Mouse (Mus musculus): ENCODE measurements at regions not wholly inside any gene's neighbourhood (a gene's known extent, or its start where the extent isn't known, plus 50 kb on each side); places are given as distances from the start of the nearest gene placed in this dataset.

DNA sequence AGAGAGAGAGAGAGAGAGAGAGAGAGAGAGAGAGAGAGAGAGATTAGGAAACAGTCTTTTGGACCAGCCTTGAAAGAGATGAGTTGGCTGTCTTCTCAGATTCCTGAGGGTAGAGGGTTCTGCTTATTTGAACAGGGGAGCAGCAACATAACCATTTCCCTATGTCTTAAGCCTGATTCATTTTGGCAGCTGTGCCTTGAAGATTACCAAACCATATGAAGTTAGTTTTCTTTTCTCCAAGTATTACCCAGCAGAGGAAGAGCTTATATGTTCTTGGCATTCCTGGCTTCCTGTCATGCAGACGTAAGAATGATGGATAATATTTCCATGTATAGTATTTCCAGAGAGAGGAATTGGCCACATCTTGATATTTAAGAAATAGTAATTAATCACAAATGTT, 124.8 kb upstream of the Igsf10 start:
- peak; percentile 47; the same call in 1 of the 2 replicates for ATAC-seq (ENCODE audit: insufficient read depth, low FRiP score)
- Histone ChIP-seq H3K4me1 (ENCODE audit: control insufficient read depth, insufficient read depth, low read length) (no peaks in the 10 kb centered on the region), H3K9me3 (replicated peaks; ENCODE audit: control insufficient read depth, low read length) (no peaks in the 10 kb centered on the region), H3K36me3 (ENCODE audit: control insufficient read depth, insufficient read depth, low read length) (no peaks in the 10 kb centered on the region), H3K9ac (ENCODE audit: low read length) (no peak overlapping the region), H3K4me2 (ENCODE audit: low read depth, low read length) (no peak overlapping the region), H3K27ac (ENCODE audit: low read length) (no peak overlapping the region), H3K27me3 (ENCODE audit: control insufficient read depth, insufficient read depth, low read length) (no peaks in the 10 kb centered on the region), H3K4me3 (replicated peaks; ENCODE audit: low read length) (no peak overlapping the region)
- WGBS = 36% methylated on average over 1 of the region's 1 CpGs

DNA sequence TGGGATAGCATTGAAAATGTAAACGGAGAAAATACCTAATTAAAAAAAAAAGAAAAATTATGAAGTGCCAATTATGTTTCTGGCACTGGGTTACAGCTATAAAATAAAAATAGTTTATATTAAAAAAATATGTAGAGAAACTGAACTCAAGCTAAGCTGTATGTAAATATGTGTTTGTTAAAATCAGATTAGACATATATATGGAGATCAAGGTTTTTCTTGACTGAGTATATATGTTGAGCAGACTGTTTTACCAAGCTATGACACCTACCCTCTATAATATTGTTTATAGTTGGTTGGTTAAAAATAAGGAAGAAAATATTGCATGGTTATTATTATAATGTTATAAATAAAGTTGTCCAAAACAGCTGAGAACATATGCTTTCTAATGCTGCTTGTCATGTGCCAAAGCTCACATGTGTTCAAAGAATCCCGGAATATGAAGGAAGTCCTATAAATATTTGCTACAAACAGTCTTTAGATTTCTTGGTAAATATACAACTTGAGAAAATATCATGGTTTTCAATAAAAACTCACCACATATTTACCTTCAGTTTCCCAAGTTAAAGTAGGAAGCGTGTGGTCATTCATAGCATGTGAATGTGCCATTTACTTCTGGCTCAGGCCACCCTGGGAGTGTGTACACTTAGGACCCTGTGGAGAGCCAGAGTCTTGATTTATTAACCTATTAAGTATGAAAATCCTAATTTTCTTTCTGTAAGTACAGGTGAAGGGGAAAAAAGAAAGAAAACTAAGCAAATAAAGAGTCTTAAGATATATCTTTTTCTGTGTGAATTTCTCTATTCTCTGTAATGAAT, 118.4 kb upstream of the Igsf10 start:
- H3K4me2 ChIP-seq (ENCODE audit: low read depth, low read length) = no peak overlapping the region
- H3K27ac ChIP-seq (ENCODE audit: low read length) = no peak overlapping the region
- H3K36me3 ChIP-seq (ENCODE audit: control insufficient read depth, insufficient read depth, low read length) = no peaks in the 10 kb centered on the region
- H3K27me3 ChIP-seq (ENCODE audit: control insufficient read depth, insufficient read depth, low read length) = no peaks in the 10 kb centered on the region
- no peaks in the 10 kb centered on the region for H3K4me1 ChIP-seq (ENCODE audit: control insufficient read depth, insufficient read depth, low read length)
- H3K4me3 ChIP-seq (replicated peaks; ENCODE audit: low read length) = no peak overlapping the region
- H3K9me3 ChIP-seq (replicated peaks; ENCODE audit: control insufficient read depth, low read length) = no peaks in the 10 kb centered on the region
- H3K9ac ChIP-seq (ENCODE audit: low read length) = no peak overlapping the region
- no peak for ATAC-seq (ENCODE audit: insufficient read depth, low FRiP score)
- 70% methylated on average over 3 of the region's 3 CpGs for WGBS

DNA sequence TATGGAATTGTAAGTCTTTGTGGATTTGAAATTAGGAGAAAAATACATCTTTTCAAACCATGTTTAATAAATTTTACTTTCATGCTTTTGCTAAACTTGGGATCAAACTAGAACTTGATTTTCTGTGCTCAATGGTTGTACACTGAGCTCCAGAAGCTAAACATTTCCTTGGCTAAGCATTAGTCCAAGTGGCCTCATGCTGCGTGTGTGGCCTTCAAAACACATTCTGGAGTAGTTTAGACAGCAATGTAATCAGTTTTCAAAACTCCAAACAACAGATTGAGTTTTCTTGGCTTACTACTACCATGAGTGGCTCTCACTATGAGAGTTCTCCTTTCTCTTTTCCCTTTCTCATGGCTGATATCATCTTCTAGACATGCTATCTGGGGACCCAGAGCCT, 112.7 kb upstream of the Igsf10 start:
- Histone ChIP-seq H3K4me2 (ENCODE audit: low read depth, low read length) (no peak overlapping the region), H3K9me3 (replicated peaks; ENCODE audit: control insufficient read depth, low read length) (no peaks in the 10 kb centered on the region), H3K9ac (ENCODE audit: low read length) (no peak overlapping the region), H3K27ac (ENCODE audit: low read length) (peak overlapping the region; percentile 67), H3K4me1 (ENCODE audit: control insufficient read depth, insufficient read depth, low read length) (no peaks in the 10 kb centered on the region), H3K36me3 (ENCODE audit: control insufficient read depth, insufficient read depth, low read length) (no peaks in the 10 kb centered on the region), H3K27me3 (ENCODE audit: control insufficient read depth, insufficient read depth, low read length) (no peaks in the 10 kb centered on the region), H3K4me3 (replicated peaks; ENCODE audit: low read length) (no peak overlapping the region)
- WGBS = 62% methylated on average over 1 of the region's 1 CpGs
- ATAC-seq (ENCODE audit: insufficient read depth, low FRiP score) = no peak

- ATAC-seq (ENCODE audit: insufficient read depth, low FRiP score) = no peak
- 52% methylated on average over 3 of the region's 3 CpGs for WGBS
- Histone ChIP-seq H3K9me3 (replicated peaks; ENCODE audit: control insufficient read depth, low read length) (no peaks in the 10 kb centered on the region), H3K27ac (ENCODE audit: low read length) (peak overlapping the region; percentile 51), H3K9ac (ENCODE audit: low read length) (no peak overlapping the region), H3K4me2 (ENCODE audit: low read depth, low read length) (no peak overlapping the region), H3K27me3 (ENCODE audit: control insufficient read depth, insufficient read depth, low read length) (no peaks in the 10 kb centered on the region), H3K4me1 (ENCODE audit: control insufficient read depth, insufficient read depth, low read length) (no peaks in the 10 kb centered on the region), H3K4me3 (replicated peaks; ENCODE audit: low read length) (no peak overlapping the region), H3K36me3 (ENCODE audit: control insufficient read depth, insufficient read depth, low read length) (no peaks in the 10 kb centered on the region)
Measured at GRCm38 (mm10) chr3:59451084-59451483, 106.9 kb upstream of the Igsf10 start.

DNA sequence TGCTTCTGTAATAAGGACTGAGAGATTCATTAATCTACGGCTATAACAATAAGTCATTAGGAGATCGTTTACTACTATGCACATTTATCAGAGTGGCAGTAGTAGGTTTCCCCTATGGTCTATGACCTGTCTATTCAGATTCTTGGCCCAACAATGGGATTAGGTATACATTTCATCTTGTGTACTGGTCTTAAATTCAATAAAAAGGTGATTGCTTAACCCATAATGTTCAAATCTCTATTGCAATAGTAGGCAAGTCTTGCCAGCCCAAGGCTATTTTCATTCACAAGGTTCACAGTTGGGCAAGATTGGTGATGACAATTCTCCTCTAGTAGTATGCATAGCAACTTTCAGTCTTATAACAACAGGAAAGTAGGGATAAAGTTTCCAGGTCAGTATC, 79.4 kb upstream of the Igsf10 start:
- no peak overlapping the region for H3K4me2 ChIP-seq (ENCODE audit: low read depth, low read length)
- no peak overlapping the region for H3K27ac ChIP-seq (ENCODE audit: low read length)
- no peaks in the 10 kb centered on the region for H3K9me3 ChIP-seq (replicated peaks; ENCODE audit: control insufficient read depth, low read length)
- H3K9ac ChIP-seq (ENCODE audit: low read length) = no peak overlapping the region
- no peaks in the 10 kb centered on the region for H3K27me3 ChIP-seq (ENCODE audit: control insufficient read depth, insufficient read depth, low read length)
- 90% methylated on average over 2 of the region's 2 CpGs for WGBS
- ATAC-seq (ENCODE audit: insufficient read depth, low FRiP score) = no peak
- no peaks in the 10 kb centered on the region for H3K4me1 ChIP-seq (ENCODE audit: control insufficient read depth, insufficient read depth, low read length)
- H3K36me3 ChIP-seq (ENCODE audit: control insufficient read depth, insufficient read depth, low read length) = no peaks in the 10 kb centered on the region
- no peak overlapping the region for H3K4me3 ChIP-seq (replicated peaks; ENCODE audit: low read length)

- ATAC-seq (ENCODE audit: insufficient read depth, low FRiP score) = no peak
- Histone ChIP-seq H3K4me1 (ENCODE audit: control insufficient read depth, insufficient read depth, low read length) (no peaks in the 10 kb centered on the region), H3K27me3 (ENCODE audit: control insufficient read depth, insufficient read depth, low read length) (no peaks in the 10 kb centered on the region), H3K9me3 (replicated peaks; ENCODE audit: control insufficient read depth, low read length) (no peaks in the 10 kb centered on the region), H3K9ac (ENCODE audit: low read length) (no peak overlapping the region), H3K27ac (ENCODE audit: low read length) (no peak overlapping the region), H3K4me2 (ENCODE audit: low read depth, low read length) (no peak overlapping the region), H3K36me3 (ENCODE audit: control insufficient read depth, insufficient read depth, low read length) (no peaks in the 10 kb centered on the region), H3K4me3 (replicated peaks; ENCODE audit: low read length) (no peak overlapping the region)
- WGBS = 78% methylated on average over 1 of the region's 1 CpGs
Measured at GRCm38 (mm10) chr3:59409131-59409530, 64.9 kb upstream of the Igsf10 start.

- WGBS = 92% methylated on average over 3 of the region's 3 CpGs
- no peak overlapping the region for H3K4me2 ChIP-seq (ENCODE audit: low read depth, low read length)
- H3K4me3 ChIP-seq (replicated peaks; ENCODE audit: low read length) = no peak overlapping the region
- H3K9ac ChIP-seq (ENCODE audit: low read length) = no peak overlapping the region
- H3K36me3 ChIP-seq (ENCODE audit: control insufficient read depth, insufficient read depth, low read length) = no peaks in the 10 kb centered on the region
- ATAC-seq (ENCODE audit: insufficient read depth, low FRiP score) = no peak
- H3K27ac ChIP-seq (ENCODE audit: low read length) = no peak overlapping the region
- H3K4me1 ChIP-seq (ENCODE audit: control insufficient read depth, insufficient read depth, low read length) = no peaks in the 10 kb centered on the region
- no peaks in the 10 kb centered on the region for H3K9me3 ChIP-seq (replicated peaks; ENCODE audit: control insufficient read depth, low read length)
- H3K27me3 ChIP-seq (ENCODE audit: control insufficient read depth, insufficient read depth, low read length) = no peaks in the 10 kb centered on the region
Measured at GRCm38 (mm10) chr3:59406035-59406434, 61.8 kb upstream of the Igsf10 start.

DNA sequence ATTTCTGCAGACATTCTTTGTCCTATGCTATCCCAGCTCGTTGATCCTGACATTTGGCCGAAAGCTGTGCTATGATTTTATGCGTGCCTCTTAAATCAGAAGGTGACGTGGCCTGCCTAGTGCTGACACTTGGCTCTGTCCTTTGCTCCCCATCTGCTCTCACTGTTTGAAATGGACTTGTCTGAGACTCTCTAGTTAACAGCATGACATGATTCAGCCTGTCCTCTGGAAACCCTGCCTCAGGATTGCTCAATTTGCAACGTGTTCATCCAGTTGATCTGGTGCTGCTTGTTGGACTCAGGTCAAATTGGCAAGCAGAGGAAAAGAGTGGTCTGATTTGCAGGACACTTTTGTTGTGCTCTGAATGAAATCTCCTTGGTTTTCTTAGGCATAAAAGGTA, 57.7 kb upstream of the Igsf10 start:
- H3K9me3 ChIP-seq (replicated peaks; ENCODE audit: control insufficient read depth, low read length) = no peaks in the 10 kb centered on the region
- H3K4me1 ChIP-seq (ENCODE audit: control insufficient read depth, insufficient read depth, low read length) = no peaks in the 10 kb centered on the region
- H3K9ac ChIP-seq (ENCODE audit: low read length) = no peak overlapping the region
- no peak overlapping the region for H3K4me2 ChIP-seq (ENCODE audit: low read depth, low read length)
- 58% methylated on average over 5 of the region's 5 CpGs for WGBS
- H3K27ac ChIP-seq (ENCODE audit: low read length) = peak overlapping the region; percentile 56; the same call in 1 of the 2 replicates
- no peaks in the 10 kb centered on the region for H3K36me3 ChIP-seq (ENCODE audit: control insufficient read depth, insufficient read depth, low read length)
- ATAC-seq (ENCODE audit: insufficient read depth, low FRiP score) = peak; percentile 78
- H3K4me3 ChIP-seq (replicated peaks; ENCODE audit: low read length) = no peak overlapping the region
- no peaks in the 10 kb centered on the region for H3K27me3 ChIP-seq (ENCODE audit: control insufficient read depth, insufficient read depth, low read length)

- H3K9me3 ChIP-seq (replicated peaks; ENCODE audit: control insufficient read depth, low read length) = no peaks in the 10 kb centered on the region
- no peak for ATAC-seq (ENCODE audit: insufficient read depth, low FRiP score)
- no peaks in the 10 kb centered on the region for H3K4me1 ChIP-seq (ENCODE audit: control insufficient read depth, insufficient read depth, low read length)
- no peaks in the 10 kb centered on the region for H3K36me3 ChIP-seq (ENCODE audit: control insufficient read depth, insufficient read depth, low read length)
- no peak overlapping the region for H3K9ac ChIP-seq (ENCODE audit: low read length)
- no peaks in the 10 kb centered on the region for H3K27me3 ChIP-seq (ENCODE audit: control insufficient read depth, insufficient read depth, low read length)
- no peak overlapping the region for H3K4me3 ChIP-seq (replicated peaks; ENCODE audit: low read length)
- H3K27ac ChIP-seq (ENCODE audit: low read length) = peak overlapping the region; percentile 56; the same call in 1 of the 2 replicates
- WGBS = 67% methylated on average over 4 of the region's 4 CpGs
- H3K4me2 ChIP-seq (ENCODE audit: low read depth, low read length) = no peak overlapping the region
Measured at GRCm38 (mm10) chr3:59401425-59401824, 57.2 kb upstream of the Igsf10 start.
